Mouse (Mus musculus): Measurements from ENCODE around the gene Rsbn1l.

DNA sequence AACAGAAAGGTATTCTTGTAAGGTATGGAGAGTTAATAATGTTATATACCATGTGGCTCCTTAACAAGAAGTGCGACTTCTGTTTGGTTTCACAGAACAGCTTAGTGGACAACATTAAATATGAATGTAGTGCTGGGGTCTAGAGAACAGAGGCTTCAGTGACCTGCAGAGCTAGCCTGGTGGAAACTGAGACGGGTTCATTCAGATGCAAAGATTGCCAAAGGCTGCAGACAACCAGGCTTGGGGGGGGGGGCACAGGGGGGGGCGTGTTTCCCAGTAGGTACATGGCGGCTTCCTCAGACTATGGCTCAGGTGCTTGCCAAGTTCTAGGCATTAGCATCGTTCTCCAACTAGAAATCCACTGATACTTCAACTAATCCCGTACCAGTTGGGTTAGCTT lies 8.2 kb upstream of the Rsbn1l start:
- TF ChIP-seq CTCF (conservative IDR thresholded peaks at IDR 0.05; ENCODE audit: low read length) (no peak), POU5F1 (IDR thresholded peaks at IDR 0.05; ENCODE audit: borderline replicate concordance, low read length) (no peak), NANOG (IDR thresholded peaks at IDR 0.05; ENCODE audit: borderline replicate concordance, low read length) (no peak)
